Mouse (Mus musculus): ENCODE results near the gene Pou5f1.

The Pou5f1 gene

DNA sequence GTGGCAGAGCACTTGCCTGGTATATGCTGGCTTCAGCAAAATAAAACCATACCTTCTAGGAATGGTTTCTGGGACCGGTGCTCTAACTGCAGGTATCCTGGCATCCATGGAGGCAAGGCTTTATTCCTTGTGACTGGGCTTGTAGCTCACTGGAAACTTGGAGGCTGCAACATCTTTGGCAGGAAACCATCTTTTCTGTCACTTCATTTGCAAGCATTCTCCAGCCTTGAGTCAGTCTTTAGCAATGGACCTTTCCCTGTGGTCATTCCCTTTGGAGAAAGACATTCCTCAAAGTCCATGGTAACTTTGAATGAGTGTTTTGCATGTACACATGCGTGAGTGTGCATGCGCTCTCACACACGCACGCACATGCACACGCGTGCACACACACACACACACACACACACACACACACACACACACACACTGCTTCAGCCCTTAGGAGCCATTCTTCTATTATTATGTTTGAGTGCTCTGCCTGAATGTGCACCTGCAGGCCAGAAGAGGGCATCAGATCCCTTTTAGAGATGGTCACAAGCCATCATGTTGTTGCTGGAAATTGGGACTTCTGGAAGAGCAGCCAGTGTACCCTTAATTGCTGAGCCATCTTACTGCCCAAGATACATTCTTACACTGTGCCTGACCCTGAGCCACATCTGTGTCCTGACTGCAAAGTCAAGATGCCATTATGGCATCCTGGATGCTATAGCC is 7.3 kb downstream of the Pou5f1 start:
- no peak for DNase-seq (ENCODE audit: extremely low read depth, insufficient read length, low spot score)

DNA sequence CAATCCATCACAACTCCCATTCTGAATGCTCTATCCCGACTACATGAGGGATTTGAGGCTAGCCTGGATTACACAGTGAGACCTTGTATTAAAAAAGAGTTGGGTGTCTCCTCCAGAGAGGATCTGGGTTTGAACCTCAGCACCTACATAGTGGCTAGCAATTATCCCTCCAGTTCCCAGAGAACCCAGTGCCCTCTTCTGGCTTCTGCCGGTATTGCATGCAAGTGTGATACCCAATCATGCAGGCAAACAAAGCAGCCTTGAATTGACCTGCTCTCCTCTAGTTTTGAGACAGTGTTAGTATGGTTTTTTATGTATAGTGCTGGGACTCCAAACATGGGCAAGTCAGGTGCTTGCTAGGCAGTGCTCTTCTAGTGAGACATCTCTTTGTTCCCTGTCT is 8.1 kb downstream of the Pou5f1 start:
- DNase-seq (ENCODE audit: extremely low read depth, insufficient read length, low spot score) = no peak

- no peak for DNase-seq (ENCODE audit: extremely low read depth, insufficient read length, low spot score)
These were observed 8.9 kb downstream of the Pou5f1 start for GRCm38 (mm10) chr17:35514756-35515155.

DNA sequence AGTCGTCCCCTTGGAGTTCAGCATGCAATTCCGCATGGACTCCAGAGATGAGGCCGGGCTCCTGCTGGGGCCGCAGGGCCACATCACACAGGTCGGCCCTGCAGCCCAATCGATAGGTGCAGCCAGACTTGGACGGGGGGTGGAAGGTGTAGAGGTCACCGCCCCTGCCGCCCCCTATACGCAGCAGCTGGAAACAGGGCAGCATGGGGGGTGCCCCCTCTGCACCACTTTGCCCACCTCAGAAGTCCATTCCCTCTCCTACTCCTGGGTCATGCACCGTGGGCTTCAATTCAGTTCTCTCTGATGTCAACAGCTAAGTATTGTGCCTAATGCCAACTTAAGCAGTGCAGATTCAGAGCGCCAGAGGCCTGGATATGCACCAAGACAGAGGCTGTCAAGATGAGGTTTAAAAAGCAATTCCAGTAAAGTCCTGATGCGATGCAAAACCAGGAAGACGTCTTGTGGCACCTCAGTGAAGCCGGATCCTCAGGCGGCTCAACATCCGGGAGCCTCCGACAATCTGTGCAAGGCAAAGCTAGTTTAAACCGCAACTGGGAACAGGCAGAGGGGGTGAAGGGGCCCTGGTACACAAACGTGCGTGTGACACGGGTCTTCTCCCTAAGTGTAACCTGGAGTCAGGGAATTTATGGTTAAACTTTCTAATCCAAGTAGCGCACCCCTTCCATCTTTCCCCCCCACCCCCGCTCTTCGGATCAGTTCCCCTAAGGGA is 10.3 kb downstream of the Pou5f1 start:
- DNase-seq (ENCODE audit: extremely low read depth, insufficient read length, low spot score) = no peak

GRCm38 (mm10) chr17:35516652-35517500 is 11.1 kb downstream of the Pou5f1 start, which contains the start of the genes Tcf19 and Cchcr1:
TSS of gene Tcf19 (minus strand) at chr17:35516824.
TSS of gene Cchcr1 (plus strand) at chr17:35517100.
- peak; percentile 100 for DNase-seq (ENCODE audit: extremely low read depth, insufficient read length, low spot score)

- peak; percentile 56 for DNase-seq (ENCODE audit: extremely low read depth, insufficient read length, low spot score)
These were observed 11.7 kb downstream of the Pou5f1 start for GRCm38 (mm10) chr17:35517526-35517925.

DNA sequence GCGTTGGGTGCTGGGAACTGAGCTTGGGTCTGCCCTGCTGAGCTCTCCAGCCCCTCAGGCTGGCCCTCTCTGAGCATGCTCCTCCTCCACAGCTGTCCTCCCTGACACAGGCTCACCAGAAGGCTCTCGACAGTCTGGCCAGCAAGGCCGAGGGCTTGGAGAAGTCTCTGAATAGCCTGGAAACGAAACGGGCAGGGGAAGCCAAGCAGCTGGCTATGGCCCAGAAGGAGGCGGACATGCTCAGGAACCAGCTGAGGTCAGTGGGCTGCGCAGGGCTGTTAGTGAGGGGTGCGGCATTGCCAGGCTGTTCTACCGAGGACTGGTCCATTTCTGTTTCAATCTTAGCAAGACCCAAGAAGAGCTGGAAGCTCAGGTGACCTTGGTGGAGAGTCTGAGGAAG is 18.5 kb downstream of the Pou5f1 start:
- no peak for DNase-seq (ENCODE audit: extremely low read depth, insufficient read length, low spot score)

GRCm38 (mm10) chr17:35526644-35527043 is 20.8 kb downstream of the Pou5f1 start:
- no peak for DNase-seq (ENCODE audit: extremely low read depth, insufficient read length, low spot score)

DNA sequence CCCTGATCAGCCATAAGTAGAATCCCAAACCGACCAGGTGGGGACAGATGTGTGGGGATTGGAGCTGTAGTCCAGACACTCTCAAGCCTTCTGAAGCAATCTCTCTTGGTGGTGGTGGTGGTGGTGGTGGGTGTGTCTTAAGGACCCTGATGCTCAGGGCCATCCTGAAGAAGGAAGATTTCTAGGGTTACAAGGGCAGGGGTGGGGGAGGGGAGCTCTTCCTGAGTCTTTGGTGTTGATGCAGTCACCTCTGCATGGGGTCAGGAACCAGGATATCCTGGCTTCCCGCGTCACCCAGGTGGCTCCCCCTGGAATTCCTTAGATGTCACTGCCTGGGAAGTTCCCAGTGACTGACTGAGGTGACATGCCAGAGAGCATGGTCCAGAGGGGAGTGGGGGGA is 26.5 kb downstream of the Pou5f1 start:
- DNase-seq (ENCODE audit: extremely low read depth, insufficient read length, low spot score) = no peak

DNA sequence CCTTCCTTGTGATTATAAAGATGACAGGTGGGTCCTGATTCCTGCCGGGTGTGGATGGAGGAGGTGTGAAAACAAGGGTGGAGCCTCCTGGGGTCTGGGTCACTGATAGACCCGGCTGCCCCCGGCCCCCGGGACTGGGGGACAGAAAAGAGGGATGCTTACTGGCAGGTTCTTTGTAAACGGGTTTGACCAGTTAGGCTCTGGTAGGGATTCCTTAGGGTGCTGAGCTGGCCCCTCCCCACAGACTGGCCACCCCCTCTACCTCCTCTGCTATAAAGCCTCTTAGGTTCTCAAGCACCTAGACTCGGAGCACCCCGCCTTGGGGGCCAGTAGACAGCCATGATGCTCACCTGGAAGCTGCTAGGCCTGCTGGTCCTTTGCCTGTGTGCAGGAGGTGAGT is 27.1 kb downstream of the Pou5f1 start, which contains the start of gene Psors1c2:
Gene Psors1c2, plus strand, starts transcription at position 301 of the 400 bp plus-strand sequence.
- no peak for DNase-seq (ENCODE audit: extremely low read depth, insufficient read length, low spot score)

DNA sequence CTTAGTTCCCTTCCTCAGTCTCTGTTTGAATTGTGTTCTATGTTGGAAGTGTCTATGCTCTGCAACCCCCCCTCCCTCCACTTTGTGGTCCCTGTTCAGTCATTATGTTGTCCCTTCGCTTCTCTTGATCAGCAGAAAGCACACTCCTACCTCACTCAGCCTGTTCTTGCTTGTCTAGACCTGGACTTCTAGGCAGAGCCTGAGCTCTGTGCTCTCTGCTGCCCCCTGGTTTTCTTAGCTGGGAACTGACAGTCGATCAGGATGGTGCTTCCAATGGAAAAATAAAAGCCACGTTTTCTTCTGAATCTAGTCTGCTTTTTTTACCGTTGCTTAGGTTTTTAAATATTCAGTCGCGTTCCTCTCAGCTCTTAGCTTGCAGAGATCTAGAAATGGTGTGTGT is 28.5 kb downstream of the Pou5f1 start:
- no peak for DNase-seq (ENCODE audit: extremely low read depth, insufficient read length, low spot score)

GRCm38 (mm10) chr17:35537421-35537820 is 31.6 kb downstream of the Pou5f1 start:
- peak; percentile 58 for DNase-seq (ENCODE audit: extremely low read depth, insufficient read length, low spot score)

GRCm38 (mm10) chr17:35538476-35538875 is 32.7 kb downstream of the Pou5f1 start:
- DNase-seq (ENCODE audit: extremely low read depth, insufficient read length, low spot score) = no peak

DNA sequence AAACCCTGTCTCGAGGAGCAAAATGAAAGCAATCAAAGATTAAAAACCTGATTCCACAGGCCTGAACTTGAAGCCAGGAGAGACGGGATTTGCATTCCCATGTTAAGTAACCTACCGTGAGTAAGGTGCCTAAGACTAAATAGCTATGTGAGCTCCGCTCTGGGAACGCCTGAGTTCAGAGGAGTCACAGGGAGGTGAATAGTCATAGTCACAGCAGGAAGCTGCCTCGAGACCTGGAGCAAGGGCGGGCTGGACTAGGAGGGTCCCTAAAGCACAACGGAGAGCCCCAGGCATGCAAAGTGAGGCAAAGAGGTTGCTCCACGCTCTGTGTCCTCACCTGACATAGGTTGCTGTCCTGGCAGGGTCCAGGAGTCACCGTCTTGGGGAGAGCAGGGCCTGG is 33.7 kb downstream of the Pou5f1 start:
- no peak for DNase-seq (ENCODE audit: extremely low read depth, insufficient read length, low spot score)

DNA sequence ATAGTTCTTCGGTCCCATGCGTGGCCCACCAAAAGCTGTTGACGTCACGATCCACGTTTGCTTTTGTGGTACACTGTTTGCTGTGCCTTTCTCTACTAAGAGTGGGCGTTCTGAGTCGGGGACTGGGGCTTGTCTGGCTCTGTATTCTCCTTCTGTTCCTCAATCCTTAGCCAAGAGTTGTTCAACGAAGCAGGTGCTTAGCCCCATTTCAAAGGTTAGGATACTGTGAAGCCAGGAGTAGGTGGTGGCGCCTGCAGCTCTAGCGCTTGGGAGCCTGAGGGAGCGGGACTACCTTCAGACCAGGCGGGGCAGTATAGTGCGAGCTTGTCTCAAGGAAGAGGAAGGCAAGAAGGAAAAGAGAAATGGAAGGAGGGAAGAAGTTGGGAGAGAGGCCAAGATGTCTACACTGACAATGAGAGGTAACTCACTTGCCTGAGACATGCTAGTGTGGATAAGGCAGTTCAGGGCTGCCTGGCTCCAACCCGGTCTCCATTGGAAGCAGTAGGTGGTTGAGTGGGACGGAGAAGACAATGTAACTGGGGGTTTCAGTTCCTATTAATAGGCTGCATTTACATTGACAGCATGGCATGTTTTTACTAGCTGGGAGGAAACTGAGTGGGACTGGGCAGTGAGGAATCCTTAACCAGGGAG is 37.1 kb downstream of the Pou5f1 start:
- no peak for DNase-seq (ENCODE audit: extremely low read depth, insufficient read length, low spot score)

GRCm38 (mm10) chr17:35543412-35543861 is 37.6 kb downstream of the Pou5f1 start:
- no peak for DNase-seq (ENCODE audit: extremely low read depth, insufficient read length, low spot score)

- DNase-seq (ENCODE audit: extremely low read depth, insufficient read length, low spot score) = no peak
These were observed 38.2 kb downstream of the Pou5f1 start for GRCm38 (mm10) chr17:35544001-35544400.

DNA sequence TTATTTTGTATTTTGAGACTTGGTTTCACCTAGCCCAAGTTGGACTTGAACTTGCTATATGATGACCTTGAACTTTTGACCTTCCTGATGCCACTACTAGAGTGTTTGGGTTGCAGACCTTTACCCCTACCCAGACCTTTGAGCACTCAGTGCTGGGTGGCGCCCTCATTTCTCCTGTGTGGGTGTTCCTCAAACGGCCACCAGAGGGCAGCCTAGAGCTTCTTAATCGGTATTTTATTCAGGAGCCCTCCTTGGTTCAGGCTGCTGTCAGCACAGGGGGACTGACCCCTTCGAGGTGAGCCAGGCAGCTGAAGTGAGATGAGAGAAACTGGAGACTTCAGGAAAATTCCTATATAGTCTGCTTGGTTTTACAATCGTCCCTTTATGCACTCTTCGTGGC is 38.9 kb downstream of the Pou5f1 start:
- DNase-seq (ENCODE audit: extremely low read depth, insufficient read length, low spot score) = no peak

DNA sequence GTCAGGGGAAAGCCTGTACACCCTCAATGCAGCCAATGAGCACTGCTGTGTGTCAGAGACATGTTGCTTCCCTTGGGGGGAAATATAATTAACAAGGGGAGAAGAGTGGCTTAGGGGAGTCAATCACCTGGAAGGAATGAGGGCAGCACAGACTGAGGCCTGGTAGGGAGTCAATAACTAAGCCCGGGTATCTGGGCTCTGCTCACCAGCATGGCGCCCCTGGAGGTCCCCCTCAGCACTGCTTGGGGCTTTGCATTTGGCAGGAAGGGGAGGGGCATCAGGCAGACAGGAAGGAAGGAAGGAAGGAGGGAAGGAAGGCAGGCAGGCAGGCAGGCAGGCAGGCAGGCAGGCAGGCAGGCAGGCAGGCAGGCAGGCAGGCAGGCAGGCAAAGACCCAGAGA is 41.6 kb downstream of the Pou5f1 start:
- no peak for DNase-seq (ENCODE audit: extremely low read depth, insufficient read length, low spot score)

- DNase-seq (ENCODE audit: extremely low read depth, insufficient read length, low spot score) = no peak
These were observed 42.8 kb downstream of the Pou5f1 start for GRCm38 (mm10) chr17:35548636-35549035.
